Mouse (Mus musculus) embryo, embryonic 10.5 days (tissue): ENCODE measurements around the gene Ankrd63.

Experiments used
- DNase-seq: peaks from one replicate; pipeline ENCODE4 v3.0.0-alpha.2; 2015; ENCODE audit warnings: low spot score

Ankrd63 gene

DNA sequence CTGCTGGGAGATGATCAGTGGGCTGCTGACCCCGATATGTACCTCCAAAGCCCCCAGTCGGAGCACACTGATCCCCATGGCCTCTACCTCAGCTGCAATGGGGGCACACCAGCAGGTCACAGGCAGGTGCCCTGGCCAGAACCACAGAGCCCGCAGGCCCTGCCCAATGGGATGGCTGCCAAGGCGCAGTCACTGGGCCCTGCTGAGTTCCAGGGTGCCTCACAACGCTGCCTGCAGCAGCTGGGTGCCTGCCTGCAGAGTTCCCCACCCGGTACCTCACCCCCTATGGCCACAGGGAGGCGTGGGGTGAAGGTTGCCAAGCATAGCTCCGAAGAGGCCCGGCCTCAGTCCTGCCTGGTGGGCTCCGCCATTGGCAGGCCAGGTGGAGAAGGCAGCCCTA is 13.9 kb downstream of the Ankrd63 start:
- no peak for DNase-seq

DNA sequence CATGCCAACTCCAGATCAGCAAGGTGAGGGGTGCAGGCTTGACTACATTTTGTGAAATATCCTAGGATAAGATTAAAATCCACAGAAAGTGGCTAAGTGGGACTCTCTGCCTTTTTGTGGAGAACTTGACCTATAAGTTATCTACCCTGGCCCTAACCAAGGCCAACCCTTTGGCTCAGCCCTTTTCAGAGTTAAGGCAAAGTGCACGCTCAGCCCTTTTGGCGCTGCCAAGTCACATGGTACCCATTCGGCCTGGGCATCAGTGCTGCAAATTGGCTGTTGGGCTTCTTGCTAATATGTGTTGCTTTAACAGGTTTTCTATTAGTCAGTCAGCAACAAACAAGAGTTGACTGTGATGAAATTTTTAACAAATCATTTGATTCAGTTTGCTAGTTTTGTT is 16.0 kb downstream of the Ankrd63 start:
- DNase-seq, result no peak

DNA sequence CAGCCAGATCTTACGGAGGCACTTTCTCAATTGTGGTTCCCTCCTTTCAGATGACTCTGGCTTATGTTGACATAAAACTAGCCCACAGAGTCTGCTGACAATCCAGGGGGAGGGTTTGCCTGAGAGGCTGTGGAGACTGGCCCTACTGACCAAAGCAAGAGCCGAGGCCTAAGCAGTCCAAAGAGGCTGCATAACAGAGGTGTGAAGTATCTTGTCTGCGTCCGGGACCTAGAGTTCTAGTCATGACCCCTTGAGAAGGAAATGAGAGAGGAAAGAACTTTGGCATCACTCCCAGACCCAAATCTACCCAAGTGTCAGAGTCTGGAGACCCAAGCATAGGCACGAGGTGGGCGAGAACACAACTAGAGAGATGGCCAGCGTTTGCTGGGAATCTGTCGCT is 17.1 kb downstream of the Ankrd63 start:
- DNase-seq, result no peak

DNA sequence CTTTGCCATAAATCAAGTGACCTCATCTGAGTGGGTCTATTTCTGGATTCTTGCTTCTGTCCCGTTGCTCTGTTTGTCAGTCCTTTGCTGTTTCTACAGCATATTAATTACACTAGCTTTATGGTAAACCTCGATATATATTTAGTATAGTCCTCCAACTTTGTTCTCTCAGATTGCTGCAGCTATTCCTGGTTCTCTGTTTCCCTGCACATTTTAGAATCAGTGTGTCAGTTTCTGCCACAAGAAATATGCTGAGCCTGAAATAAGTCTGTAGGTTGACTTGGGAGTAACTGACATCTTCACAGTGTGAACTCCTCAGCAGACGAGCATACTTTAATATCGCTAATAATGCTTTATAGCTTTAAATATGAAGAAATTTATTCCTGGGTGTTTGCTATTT is 18.7 kb downstream of the Ankrd63 start:
- DNase-seq, result no peak

DNA sequence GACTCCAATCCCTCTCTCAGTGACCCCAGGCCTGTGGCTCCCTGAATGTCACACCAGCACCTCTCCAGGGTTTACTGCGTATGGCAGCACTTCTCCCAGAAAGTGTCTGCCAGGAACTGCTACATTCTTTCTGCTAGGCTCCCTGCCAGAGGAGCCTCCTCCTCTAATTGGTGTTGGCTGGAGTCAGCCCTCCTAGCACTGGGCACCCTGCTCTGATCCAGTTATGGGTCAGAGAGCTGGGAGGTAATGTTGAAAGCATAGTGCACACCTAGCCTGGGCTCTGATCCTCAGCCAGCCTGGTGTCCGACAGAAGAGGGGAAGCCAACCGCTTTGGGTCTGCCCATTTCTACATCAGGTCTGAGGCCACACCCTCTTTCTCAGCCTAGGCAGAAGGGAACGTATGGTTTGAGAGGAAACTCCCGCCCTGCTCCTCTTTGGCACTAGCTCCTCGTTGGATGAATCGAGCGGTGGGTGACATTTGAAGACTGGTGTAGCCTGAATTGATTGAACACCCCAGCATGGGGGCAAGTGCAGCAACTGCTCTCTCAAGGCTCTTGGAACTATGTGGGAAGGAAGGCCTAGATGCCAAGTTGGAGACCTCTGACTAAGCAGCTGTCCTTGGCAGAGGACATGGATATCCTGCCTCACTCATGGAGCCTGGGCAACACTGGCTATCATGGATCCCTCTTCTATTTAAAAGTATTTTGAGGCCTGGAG is 21.1 kb downstream of the Ankrd63 start:
- DNase-seq, result no peak

DNA sequence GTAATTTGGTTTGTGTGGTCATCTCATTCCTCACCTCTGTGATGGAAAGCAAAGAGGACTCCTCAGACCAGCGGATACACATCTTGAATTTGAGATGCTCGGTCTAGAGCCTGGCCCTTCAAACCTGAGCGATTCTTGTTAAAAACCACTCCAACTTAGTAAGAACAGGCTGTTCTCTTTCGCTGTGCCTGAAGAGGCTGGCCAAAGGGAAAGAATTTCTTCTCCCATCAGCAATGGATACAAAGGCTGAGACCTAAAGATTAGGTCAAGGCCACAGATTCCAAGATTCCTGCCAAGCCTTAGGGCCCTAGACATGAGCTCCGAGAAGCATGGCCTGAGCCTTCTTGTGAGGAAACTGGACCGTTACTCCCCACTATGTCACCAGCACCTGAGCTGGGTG is 22.8 kb downstream of the Ankrd63 start:
- no peak for DNase-seq

DNA sequence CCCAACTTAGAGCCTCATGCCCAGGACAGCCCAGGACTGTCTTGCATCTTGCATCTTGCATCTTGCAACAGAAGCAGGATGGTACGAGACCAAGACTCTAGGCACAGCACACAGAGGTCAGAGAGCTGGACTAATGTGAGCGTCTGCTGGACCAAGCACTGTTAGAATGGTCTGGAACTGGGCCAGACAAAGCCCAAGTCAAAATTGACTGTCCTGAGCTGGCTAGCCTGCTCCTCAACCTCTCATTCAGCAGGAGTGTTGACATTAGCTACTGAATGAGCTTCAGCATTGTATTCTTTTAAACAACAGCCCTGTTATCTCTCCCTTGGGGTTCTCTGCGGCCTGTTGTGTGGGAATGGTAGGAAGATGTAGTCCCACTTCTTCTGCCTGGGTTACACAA is 24.2 kb downstream of the Ankrd63 start:
- no peak for DNase-seq

DNA sequence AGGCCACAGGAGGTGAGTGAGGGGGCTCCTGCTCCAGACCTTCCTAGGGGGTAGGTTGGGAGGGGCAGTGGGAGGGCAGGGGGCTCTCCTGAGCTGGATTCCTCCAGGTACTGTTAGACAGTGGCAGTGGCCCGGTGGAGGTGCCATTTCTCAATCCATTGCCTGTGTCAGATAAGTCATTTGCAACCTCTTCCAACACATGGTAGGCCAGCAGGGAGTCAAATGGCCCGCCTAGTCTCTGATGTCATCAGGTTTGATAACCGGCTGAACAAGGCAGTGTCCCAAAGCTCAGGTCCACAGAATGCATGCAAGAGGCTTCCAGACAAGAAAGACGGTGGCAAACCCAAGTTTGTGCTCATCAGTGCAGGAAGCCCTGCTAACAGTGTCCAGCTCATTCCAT is 25.9 kb downstream of the Ankrd63 start:
- no peak for DNase-seq

DNA sequence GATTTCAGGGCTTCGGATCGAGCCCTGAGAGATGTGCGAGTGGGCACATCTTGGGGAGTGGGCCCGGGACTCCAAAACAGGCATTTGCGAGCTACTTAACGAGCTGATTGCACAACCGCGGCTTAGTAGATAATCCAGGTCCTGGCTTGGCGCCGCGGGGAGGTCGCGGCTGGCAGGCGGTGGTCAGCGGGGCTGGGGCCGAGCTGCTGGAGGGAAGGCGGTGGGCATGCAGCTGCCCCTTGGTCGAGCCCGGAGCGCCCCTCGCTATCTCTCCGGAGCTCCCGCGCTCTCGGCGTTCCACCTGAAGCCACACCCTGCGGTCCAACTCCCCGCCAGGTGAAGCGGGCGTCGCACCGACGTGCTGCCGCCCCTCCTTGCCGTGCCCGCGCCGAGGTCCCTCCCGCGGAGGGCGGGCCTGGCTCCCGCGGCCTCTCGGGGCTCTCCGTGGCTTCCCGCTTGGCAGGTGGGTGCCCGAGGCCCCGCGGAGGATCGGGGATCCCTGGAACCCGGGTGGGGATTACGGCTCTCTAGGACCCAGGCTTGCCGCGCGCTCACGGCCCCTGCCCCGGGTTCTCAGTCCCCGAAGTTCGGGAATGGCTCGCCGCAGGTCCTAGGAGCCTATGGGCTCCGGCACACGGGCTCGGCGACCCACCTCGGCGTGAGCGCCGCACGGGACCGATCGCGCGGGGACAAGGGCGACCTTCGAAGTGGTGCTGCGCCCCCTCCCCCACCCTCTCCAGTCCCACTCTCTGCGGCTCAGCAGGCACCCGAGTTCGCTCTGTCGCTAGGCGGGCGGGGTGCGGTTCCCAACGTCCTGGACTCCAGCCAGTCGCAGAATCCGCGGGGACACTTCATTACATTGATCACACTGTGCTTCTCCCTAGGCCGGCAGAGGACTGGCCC is 26.7 kb downstream of the Ankrd63 start:
- peak; percentile 44 for DNase-seq

DNA sequence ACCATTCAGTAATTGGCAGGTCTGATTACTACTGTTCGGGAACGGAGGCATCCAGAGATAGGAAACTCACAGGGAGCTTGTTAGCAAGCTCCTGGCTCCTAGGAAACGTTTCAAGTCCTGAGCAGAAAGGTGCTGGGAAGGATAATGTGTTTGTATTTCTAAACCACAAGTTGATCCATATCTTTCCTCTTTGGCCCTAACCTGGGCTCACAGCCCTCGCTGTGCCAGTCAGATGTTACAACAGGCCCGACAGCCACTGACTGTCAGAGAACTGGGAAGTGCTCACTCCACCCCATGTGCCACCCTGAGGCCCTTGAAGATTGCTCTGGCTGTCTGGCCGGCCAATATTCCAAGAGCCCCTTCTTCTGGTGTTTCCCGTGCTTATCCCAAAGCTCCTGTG is 29.3 kb downstream of the Ankrd63 start:
- no peak for DNase-seq

DNA sequence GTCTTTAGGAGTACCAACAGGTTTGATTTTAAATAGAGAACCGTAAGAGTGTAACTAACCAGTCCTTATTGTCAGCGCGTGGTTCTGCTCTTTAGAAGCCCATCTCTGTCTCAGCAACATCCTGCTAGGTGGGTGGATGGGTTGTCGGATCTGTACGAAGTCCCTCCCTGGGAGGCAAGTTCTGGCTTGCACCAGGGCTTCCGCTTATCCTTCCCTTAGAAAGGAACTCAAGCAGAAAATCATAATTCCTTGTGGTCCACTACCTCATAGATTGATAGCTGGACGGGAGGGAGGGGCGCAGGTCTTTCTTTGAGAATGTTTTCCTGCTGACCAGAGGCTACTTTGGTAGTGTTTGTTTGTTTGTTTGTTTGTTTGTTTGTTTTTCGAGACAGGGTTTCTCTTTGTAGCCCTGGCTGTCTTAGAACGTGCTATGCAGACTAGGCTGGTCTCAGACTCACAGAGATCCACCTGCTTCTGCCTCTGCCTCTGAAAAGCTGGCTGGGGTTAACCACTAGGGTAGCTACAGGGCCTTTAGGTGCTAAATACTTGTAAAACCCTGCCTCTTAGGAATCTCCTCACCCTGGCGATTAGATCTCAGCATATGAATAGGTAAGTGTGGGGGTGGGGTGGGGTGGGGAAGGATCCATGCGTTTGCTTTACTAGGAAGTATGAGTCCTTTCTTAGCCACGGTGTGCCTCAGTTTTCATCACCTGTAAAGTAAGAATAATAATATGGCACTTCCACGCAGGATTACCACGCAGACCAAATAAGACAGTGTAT is 29.9 kb downstream of the Ankrd63 start:
- no peak for DNase-seq

DNA sequence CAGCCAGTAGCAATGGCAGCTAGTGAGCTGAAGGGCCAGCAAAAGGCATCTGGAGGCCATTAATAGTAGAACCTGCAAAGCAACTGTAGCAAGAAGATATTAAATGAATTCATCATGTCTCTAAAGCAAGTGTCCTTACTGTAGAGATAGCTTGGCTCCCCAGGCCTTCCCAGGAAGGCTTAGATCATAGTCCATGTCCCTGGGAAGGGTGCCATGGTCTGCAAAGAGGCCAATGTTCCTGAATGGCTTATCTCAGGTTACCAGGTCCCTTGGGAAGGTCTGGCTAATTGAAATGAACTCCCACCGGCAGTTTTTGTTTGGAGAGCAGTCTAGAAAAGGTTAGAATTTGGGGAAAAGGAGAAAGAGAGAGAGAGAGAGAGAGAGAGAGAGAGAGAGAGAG is 32.0 kb downstream of the Ankrd63 start:
- no peak for DNase-seq

DNA sequence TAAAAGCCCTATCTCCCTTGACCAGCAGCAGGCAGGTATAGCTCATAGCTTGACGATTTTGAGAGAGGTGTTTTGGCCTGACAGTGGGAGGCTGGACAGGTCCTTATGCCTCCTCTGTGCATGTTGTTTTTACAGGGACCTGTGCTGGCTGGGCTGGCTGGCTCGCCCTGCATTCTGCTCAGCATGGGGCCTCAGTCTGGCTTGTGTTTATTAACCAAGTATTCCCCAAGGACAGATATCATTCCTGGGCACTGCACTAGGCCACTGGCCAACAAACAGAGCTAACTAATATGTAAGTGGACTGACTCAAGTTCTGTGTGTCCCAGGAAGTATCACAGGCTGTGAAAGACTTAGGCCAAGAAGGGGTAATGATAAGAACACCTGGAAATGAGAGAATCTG is 34.0 kb downstream of the Ankrd63 start:
- DNase-seq, result no peak

DNA sequence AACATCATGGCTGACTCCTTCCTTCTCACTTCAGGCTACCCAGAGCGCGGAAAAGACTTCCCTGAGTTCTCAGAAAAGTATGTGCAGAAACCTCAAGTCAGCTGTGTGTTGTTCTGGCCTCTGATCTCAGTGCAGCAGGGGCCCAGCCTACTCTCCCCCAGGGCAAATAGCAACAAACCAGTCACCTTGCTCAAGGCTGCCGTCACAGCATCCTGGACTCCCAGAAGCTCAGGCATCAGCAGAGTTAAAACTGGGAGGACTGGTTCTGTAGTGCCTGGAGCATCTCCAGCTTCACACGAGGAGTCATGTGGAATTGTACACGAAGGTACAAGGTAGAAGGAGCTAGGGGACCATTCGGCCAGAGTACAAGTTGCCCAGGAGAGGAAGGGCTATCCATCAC is 34.5 kb downstream of the Ankrd63 start:
- DNase-seq, result no peak

DNA sequence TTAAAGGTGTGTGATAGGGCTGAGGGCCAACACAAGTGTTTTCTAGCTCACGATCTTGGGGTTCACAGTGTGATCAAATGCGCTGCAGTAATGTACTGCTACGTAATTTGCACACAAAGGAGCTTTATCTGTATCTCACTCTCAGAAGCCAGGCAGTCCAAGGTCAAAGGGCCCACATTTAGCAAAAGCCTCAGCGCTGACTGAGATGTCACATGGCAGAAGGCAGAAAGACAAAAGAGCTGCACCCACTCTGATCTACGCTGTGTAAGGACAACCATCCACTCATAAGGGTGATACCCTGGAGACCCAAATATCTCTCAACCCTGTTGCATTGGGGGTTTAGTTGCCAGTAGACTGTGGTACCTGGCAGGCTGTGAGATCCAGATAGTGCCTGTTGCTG is 36.6 kb downstream of the Ankrd63 start:
- peak; percentile 6 for DNase-seq

DNA sequence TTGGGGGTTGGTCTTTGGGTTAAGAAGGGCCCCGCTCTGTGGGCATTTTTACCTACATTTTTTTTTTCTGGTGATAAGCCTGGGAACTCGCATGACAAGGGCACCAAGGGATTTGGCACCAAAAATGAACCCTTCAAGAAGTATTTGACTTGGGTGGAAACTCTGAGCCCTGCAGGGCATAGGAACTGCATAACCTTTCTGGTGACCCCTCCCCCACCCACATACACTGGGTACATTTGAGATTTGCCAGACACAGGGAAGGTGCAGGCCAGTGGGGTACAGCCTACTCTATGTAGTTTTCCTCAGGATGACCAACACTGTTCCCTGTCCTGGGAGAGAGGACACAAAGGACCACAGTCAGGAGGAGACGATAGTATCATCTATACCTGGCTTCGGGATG is 38.1 kb downstream of the Ankrd63 start:
- no peak for DNase-seq

DNA sequence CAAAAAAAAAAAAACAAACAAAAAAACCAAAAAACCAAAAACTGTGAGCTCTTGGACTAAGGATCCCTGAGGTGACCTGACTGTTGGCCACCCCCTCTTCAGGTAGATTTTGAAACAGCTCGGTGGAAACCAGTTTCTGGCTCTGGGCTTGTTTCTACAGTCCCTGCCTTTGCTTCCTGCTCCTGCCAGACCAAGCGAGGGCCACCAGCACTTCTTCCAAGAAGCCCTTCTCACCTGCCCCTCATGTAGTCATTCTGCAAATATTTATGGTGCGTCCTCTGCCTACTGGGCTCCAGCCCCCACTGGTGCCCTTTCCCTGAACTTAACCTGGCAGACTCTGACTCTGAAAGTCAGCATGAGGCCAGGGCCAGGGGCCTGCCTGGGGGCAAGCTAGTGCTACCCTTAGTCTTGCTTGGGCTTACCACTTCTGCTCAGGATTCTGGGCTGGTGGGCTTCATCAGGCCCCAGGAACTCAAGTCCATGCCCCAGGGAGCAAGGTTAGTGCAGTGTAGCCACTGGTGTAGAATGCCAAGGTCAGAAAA is 38.7 kb downstream of the Ankrd63 start:
- DNase-seq, result no peak

DNA sequence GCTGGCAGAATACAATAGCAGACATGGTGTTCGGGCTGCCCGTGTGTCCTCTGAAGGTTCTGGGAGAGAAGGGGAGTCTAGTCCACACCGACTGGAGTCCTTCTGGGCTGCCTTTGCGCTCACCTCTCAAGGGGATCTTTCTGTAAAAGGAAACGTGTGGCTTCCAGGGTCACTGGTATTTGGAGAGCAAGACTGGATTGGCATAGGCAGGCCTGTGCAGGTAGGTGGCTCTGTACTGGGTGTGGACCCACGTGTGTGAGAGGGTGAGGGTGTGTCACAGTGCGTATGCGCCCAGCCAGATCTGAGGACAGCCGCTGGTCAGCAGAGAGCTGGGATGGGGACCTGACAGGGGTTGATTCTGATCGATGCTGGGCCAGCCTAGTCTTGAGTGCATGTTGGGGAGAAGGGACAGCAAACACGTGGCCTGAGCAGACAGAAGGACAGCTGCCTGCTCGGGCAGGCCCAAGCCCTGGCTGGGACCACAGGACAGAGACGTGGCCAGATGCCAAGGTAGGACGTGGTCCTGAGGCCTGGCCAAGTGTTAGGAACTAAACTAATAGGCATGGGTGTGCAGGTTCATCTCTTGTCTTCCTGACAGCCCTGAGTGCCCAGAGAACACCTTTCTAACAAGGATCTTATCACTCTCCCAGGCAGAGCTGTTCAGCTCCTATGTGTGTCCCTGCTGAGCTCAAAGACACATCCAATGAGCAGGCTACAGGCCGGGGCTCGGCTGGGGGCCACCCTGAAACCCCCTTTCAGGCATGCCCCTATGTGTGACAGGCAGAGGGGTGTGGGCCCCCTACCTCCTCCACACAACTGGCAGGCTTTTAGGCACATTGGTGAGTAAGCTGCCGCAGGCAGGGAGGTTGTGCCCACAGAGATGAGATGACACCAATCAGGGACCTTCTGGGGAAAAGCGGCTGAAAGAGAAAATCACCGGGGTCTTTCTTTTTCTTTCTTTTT is 39.7 kb downstream of the Ankrd63 start:
- DNase-seq, result no peak

DNA sequence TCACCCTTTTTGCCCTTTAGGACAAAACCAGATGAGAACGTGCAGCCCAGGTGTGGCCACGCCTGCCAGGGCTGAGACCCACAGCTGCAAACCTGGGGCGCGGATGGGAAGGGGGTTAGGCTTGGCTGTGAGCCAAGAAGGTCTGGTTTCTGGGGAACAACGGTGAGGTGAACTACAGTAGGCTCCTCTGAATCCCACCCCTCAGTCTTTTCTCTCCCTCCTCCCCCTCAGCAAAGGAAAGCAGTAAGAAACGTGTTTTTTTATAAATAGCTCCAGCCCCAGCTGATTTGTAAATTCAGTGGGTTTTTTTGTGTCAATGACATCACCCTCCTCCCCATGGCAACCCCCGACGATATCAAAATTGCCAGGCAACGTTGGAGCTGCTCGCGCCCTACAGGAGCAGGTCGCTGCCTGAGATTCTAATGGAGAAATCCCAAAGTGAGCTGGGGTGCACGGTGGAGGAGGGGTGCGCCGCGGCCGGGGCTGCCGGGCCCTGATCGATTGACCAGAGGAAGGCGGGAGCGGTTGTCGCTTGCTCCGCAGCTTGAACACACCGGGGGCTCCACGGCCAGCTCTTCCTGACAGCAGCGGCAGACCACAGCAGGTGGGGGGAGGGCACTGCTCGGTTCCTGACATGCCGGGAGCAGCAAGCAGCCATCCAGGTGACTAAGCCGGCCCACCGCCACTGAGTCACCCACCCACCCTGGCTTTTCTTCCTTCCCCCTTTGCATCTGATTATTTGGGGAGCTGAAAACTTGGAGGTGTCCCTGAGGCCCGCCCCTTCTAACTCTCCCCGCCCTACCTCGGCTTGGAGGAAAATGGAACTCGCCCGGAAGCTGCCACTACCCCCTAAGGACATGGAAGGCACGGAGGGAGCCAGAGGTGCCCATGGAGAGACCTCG is 40.6 kb downstream of the Ankrd63 start, which contains the start of gene Pak6:
Pak6 (plus strand) TSS at position 402 of the 902 bp plus-strand sequence.
- DNase-seq, result peak; percentile 50

DNA sequence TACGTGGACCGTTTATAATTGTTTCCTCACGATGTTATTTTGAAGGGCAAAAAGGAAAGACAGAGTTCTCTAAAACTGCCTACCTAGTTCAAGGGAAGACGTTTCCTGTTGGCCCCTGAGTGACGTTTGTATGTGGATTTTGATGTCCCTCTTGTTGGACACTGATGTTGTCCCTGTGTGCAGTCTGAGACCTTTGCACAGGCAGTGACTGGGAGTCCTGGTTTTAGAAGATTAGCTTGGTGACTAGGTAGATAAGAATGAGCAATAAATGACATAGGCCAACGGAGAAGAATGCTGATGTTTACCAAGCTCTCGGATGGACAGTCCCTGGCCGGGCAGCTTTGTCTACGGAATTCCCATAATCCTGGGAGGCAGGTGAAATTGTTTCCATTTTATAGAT is 41.9 kb downstream of the Ankrd63 start:
- no peak for DNase-seq
